Mouse (Mus musculus) liver, embryonic 14.5 days (tissue): ENCODE results near the gene Tuba8.

ENCODE experiments used
- CTCF ChIP-seq: IDR thresholded peaks from 2 replicates; pipeline ENCODE4 v1.5.1; 2016; ENCODE audit warnings: antibody characterized with exemption, low read depth, control low read depth
- EP300 ChIP-seq: IDR thresholded peaks from 2 replicates; pipeline ENCODE4 v1.6.1; 2016; ENCODE audit warnings: antibody characterized with exemption, low read depth

- TF ChIP-seq CTCF (peak; percentile 84), EP300 (no peak)
Observed at GRCm38 (mm10) chr6:121184198-121185140, 26.0 kb upstream of the Tuba8 start.
